In the genomic region with DNA sequence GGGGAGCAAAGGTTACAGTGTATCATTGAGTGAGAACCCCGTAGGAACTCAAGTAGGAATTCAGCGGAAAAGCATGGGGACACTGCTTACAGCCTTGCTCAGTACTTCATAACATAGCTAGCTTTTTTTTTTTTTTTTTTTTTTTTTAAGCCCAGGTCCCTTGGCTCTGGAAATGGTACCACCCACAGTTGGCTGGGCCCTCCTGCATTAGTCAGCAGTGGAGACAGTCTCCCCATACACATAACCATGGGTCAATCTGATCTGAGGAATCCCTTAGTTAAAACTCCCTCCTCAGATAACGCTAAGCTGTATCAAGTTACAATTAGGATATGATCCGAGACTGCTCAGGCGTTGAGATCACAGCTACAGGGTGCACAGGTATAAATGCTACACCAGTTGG, we compare ENCODE assay signal across 7 mouse cellular contexts.
"Had no signal": no experiment of that assay in that cellular context is flagged by ENCODE, and none has a peak within 500 bp of the region (broad histone marks: within the 10 kb centered on the region; RNA-seq: fewer than 3 reads in every experiment).

No protein-coding gene starts in this region.

- DNase-seq: kidney, postnatal 10 days; kidney, postnatal 4 days; left cerebral cortex, postnatal 4 days; lung, adult 18-20 months; right cerebral cortex, postnatal 25 days; thymus, adult 18-20 months; thymus, postnatal 14 days had no signal
